Mouse (Mus musculus): ENCODE results near the gene Barx2. TPM values are rescaled to one million over a fixed set of nuclear protein-coding genes. Genes with fewer than 3 reads are reported as not detected.
A peak's percentile ranks its signal among the peaks of the same experiment; 100 is the strongest.

Barx2 gene
- polyA plus RNA-seq, 2 experiments: 6.1 to 16.9 TPM

DNA sequence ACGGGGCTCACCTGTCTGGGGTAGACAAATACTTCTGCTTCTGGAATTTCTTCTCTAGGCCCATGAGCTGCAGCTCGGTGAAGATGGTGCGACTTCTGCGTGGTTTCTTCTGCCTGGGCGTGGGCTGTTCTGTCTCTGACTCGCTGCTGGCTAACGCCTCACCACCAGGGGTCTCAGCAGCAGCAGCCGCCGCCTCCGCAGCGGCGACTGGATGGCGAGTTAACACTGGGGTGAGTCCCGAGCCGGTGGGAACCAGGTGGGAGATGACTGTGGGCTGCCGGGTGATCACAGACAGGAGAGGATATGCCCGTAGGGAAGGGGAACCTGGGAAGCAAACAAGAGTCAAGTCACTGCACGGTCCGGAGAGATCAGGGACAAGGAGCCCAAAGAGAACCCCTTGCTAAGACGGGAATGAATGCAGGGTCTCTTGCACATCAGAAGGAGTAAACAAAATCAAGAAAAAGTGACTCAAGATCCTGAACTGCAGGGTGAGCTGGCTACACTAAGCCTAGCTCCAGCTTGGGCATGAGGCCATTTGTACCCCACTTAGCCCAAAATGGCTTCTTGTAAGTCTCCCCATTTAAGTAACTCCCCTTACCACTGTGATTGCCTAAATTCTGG, 54.4 kb downstream of the Barx2 start:
- Histone ChIP-seq H3K4me3 (replicated peaks; ENCODE audit: low read length) (peak overlapping the region; percentile 22), H3K4me2 (replicated peaks; ENCODE audit: low read depth, low read length, severe bottlenecking) (peak overlapping the region; percentile 42), H3K27ac (replicated peaks; ENCODE audit: low read depth, low read length) (no peak overlapping the region), H3K9me3 (ENCODE audit: control insufficient read depth, low read length) (no peaks in the 10 kb centered on the region), H3K36me3 (ENCODE audit: control insufficient read depth, insufficient read depth, low read length) (no peaks in the 10 kb centered on the region), H3K4me1 (ENCODE audit: control insufficient read depth, insufficient read depth, low read length) (no peaks in the 10 kb centered on the region; the same call in none of the 2 replicates), H3K27me3 (ENCODE audit: control insufficient read depth, insufficient read depth, low read length) (no peaks in the 10 kb centered on the region), H3K9ac (ENCODE audit: low read depth, low read length, severe bottlenecking) (no peak overlapping the region)
- 12% methylated on average over 20 of the region's 20 CpGs for WGBS
- DNase-seq (ENCODE audit: low spot score) (no peak), ATAC-seq (ENCODE audit: low FRiP score, low read depth) (no peak; the same call in 1 of the 2 replicates)
- no peak for TF ChIP-seq POLR2A (IDR thresholded peaks at IDR 0.05; ENCODE audit: borderline replicate concordance, extremely low read depth, insufficient read depth, insufficient read length)

DNA sequence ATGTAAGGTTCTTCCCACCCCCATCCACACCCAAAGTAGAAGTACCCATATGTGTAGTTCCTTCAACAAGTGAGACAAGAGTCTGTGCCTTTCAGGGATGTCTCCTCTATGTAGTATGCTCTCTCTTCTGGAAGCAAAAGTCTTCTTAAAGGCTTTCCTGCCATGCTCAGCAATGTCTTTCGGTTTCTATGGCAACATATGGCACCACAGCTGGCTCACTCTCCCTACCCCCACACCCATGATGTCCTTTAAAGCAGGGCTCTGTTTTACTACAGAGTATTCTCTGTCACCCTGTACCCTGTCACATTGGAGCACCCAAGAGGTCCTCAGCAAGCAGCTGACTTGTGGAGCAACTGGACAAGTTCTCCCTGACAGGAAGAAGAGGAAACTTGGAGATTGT, 55.8 kb downstream of the Barx2 start:
- 86% methylated on average over 1 of the region's 1 CpGs for WGBS
- ATAC-seq (ENCODE audit: low FRiP score, low read depth): no peak
- DNase-seq (ENCODE audit: low spot score): no peak

DNA sequence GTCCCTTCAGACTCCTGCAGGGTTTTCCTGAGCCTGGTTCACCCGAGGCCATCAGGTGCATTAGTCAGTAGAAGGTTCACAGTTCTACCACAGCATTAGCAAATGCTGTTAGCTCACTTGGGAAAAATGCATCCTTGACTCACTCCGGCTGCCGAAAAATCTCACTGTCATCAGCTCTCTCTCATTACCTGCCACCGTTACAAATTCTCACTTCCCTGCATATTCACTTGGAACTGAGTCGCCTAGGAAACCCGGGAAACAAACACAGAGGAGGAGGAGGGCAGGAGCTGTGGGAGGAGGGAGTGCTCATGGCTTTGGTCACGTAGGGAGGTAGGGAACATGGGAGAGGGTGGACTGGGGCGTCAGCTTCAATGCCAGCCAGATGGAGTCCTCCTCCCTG, 56.8 kb downstream of the Barx2 start:
- H3K4me1 ChIP-seq (ENCODE audit: control insufficient read depth, insufficient read depth, low read length): no peaks in the 10 kb centered on the region; the same call in none of the 2 replicates
- H3K4me3 ChIP-seq (replicated peaks; ENCODE audit: low read length): no peak overlapping the region
- no peak for TF ChIP-seq POLR2A (IDR thresholded peaks at IDR 0.05; ENCODE audit: borderline replicate concordance, extremely low read depth, insufficient read depth, insufficient read length)
- H3K36me3 ChIP-seq (ENCODE audit: control insufficient read depth, insufficient read depth, low read length): no peaks in the 10 kb centered on the region
- DNase-seq (ENCODE audit: low spot score): no peak
- no peaks in the 10 kb centered on the region for H3K9me3 ChIP-seq (ENCODE audit: control insufficient read depth, low read length)
- H3K27me3 ChIP-seq (ENCODE audit: control insufficient read depth, insufficient read depth, low read length): no peaks in the 10 kb centered on the region
- WGBS: 18% methylated on average over 8 of the region's 8 CpGs
- H3K4me2 ChIP-seq (replicated peaks; ENCODE audit: low read depth, low read length, severe bottlenecking): no peak overlapping the region
- no peak overlapping the region for H3K9ac ChIP-seq (ENCODE audit: low read depth, low read length, severe bottlenecking)
- ATAC-seq (ENCODE audit: low FRiP score, low read depth): no peak
- H3K27ac ChIP-seq (replicated peaks; ENCODE audit: low read depth, low read length): no peak overlapping the region

More for the DNA sequence above, 55.8 kb downstream of the Barx2 start:
- Histone ChIP-seq H3K36me3 (ENCODE audit: control insufficient read depth, insufficient read depth, low read length) (no peaks in the 10 kb centered on the region), H3K9me3 (ENCODE audit: control insufficient read depth, low read length) (no peaks in the 10 kb centered on the region), H3K4me1 (ENCODE audit: control insufficient read depth, insufficient read depth, low read length) (no peaks in the 10 kb centered on the region; the same call in none of the 2 replicates), H3K27me3 (ENCODE audit: control insufficient read depth, insufficient read depth, low read length) (no peaks in the 10 kb centered on the region), H3K4me2 (replicated peaks; ENCODE audit: low read depth, low read length, severe bottlenecking) (no peak overlapping the region), H3K4me3 (replicated peaks; ENCODE audit: low read length) (no peak overlapping the region), H3K27ac (replicated peaks; ENCODE audit: low read depth, low read length) (no peak overlapping the region), H3K9ac (ENCODE audit: low read depth, low read length, severe bottlenecking) (no peak overlapping the region)
- no peak for TF ChIP-seq POLR2A (IDR thresholded peaks at IDR 0.05; ENCODE audit: borderline replicate concordance, extremely low read depth, insufficient read depth, insufficient read length)

DNA sequence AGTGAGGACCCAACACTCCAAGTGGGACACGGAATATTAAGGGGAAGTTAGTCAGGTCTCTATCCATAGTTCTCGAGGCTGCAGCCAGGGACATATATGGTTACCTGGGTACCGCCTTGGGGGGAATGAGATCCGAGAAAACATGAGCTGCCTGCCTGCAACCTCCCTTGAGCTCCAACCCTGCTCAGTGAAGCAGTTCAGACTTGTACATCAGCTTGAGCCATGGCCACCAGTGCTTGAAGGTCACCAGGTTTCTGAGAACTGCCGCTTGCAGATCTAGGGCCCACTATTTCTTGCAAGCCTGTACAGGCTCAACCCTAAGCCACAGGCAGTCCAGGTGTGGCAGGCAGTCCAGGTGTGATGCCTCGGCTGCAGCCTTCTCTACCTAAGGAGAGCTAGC, 57.6 kb downstream of the Barx2 start:
- 61% methylated on average over 6 of the region's 6 CpGs for WGBS
- Histone ChIP-seq H3K36me3 (ENCODE audit: control insufficient read depth, insufficient read depth, low read length) (no peaks in the 10 kb centered on the region), H3K9ac (ENCODE audit: low read depth, low read length, severe bottlenecking) (no peak overlapping the region), H3K4me2 (replicated peaks; ENCODE audit: low read depth, low read length, severe bottlenecking) (no peak overlapping the region), H3K4me3 (replicated peaks; ENCODE audit: low read length) (no peak overlapping the region), H3K27ac (replicated peaks; ENCODE audit: low read depth, low read length) (no peak overlapping the region), H3K4me1 (ENCODE audit: control insufficient read depth, insufficient read depth, low read length) (no peaks in the 10 kb centered on the region; the same call in none of the 2 replicates), H3K27me3 (ENCODE audit: control insufficient read depth, insufficient read depth, low read length) (no peaks in the 10 kb centered on the region), H3K9me3 (ENCODE audit: control insufficient read depth, low read length) (no peaks in the 10 kb centered on the region)
- no peak for DNase-seq (ENCODE audit: low spot score)
- no peak for ATAC-seq (ENCODE audit: low FRiP score, low read depth)
- TF ChIP-seq POLR2A (IDR thresholded peaks at IDR 0.05; ENCODE audit: borderline replicate concordance, extremely low read depth, insufficient read depth, insufficient read length): no peak

DNA sequence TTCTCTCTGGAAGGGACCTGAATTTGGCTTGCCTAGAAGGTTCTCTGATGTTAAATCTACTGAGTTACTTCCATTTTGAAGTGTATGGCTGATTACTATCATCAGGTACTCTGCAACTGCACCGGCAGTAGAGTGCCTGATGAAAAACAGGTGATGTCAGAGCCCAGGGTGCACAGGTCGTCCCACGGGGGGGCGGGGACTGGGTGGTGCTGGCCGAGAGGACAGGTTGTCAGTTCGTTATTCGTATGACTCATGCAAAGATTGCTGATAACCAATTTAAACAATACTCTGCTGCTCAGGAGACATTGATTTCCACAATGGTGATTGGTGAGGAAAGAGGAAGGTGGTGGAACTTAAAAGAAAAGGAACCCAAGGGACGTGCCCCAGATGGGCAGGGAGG, 61.6 kb downstream of the Barx2 start:
- Histone ChIP-seq H3K9ac (ENCODE audit: low read depth, low read length, severe bottlenecking) (no peak overlapping the region), H3K27me3 (ENCODE audit: control insufficient read depth, insufficient read depth, low read length) (no peaks in the 10 kb centered on the region), H3K27ac (replicated peaks; ENCODE audit: low read depth, low read length) (no peak overlapping the region), H3K4me1 (ENCODE audit: control insufficient read depth, insufficient read depth, low read length) (no peaks in the 10 kb centered on the region; the same call in 1 of the 2 replicates), H3K4me2 (replicated peaks; ENCODE audit: low read depth, low read length, severe bottlenecking) (no peak overlapping the region), H3K9me3 (ENCODE audit: control insufficient read depth, low read length) (no peaks in the 10 kb centered on the region), H3K4me3 (replicated peaks; ENCODE audit: low read length) (no peak overlapping the region), H3K36me3 (ENCODE audit: control insufficient read depth, insufficient read depth, low read length) (no peaks in the 10 kb centered on the region)
- ATAC-seq (ENCODE audit: low FRiP score, low read depth) (no peak), DNase-seq (ENCODE audit: low spot score) (no peak)
- TF ChIP-seq POLR2A (IDR thresholded peaks at IDR 0.05; ENCODE audit: borderline replicate concordance, extremely low read depth, insufficient read depth, insufficient read length): no peak
- 56% methylated on average over 8 of the region's 8 CpGs for WGBS
